Mouse (Mus musculus) megakaryocyte, embryonic 14.5 days (primary cell): ENCODE results near the gene Cxcl5.

Experiments used
- FLI1 ChIP-seq: IDR thresholded peaks from 2 replicates; pipeline ENCODE4 v1.6.1; 2012; ENCODE audit warnings: low read length, inconsistent platforms, mixed read lengths
- GATA1 ChIP-seq: IDR thresholded peaks from 3 replicates; pipeline ENCODE4 v1.6.1; 2012; ENCODE audit warnings: mixed read lengths, low read length, inconsistent platforms, borderline replicate concordance

DNA sequence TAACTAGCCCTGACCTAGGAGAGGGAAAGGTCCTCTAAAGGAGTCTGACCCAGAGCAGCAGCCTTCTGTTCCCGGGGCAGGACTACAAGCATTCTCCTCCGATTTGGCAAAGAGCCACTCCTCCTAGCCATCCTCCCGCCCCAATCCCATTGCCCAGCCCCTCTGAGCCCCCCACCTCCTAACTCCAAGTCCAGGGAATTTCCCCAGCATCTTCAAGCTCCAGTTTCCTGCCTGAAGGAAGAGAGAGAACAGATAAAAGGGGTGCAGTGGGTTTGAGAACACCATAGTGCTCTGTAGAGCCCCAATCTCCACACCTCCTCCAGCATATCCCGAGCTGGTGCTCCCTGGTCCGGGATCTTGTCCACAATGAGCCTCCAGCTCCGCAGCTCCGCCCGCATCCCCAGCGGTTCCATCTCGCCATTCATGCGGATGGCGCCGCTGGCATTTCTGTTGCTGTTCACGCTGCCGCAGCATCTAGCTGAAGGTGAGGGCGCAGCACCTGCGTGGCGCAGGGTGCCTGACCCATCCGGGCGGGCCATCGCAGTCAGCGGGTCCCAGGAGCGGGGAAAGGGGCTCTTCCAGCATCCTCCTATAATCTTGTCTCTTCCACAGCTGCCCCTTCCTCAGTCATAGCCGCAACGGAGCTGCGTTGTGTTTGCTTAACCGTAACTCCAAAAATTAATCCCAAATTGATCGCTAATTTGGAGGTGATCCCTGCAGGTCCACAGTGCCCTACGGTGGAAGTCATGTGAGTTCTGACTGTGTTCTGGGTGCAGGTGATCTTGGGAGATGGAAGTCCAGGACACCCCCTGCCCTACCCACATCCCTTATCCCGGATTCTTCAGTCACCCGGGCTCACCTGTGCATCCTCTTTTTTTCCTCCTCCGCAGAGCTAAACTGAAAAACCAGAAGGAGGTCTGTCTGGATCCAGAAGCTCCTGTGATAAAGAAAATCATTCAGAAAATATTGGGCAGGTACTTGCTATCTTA lies at the start of gene Cxcl5:
- TF ChIP-seq FLI1 (no peak), GATA1 (no peak)
